Mouse (Mus musculus) ES-Bruce4 (cell line): ENCODE measurements around the gene Tmem127. TPM values are rescaled to one million over a fixed set of nuclear protein-coding genes. Genes with fewer than 3 reads are reported as not detected.
"Not testable (repeated sequence)": the region's sequence is repeated elsewhere in the genome, so short reads cannot be mapped to it uniquely, and the experiment has no call there.

ENCODE experiments used
- H3K27ac ChIP-seq: 2 replicates; pipeline ENCODE4 v1.5.1; 2012; ENCODE audit warnings: low read length, inconsistent platforms; ENCODE audit not compliant: insufficient read depth
- H3K27me3 ChIP-seq: 2 replicates; pipeline ENCODE4 v1.6.1; 2012; ENCODE audit warnings: mild to moderate bottlenecking, low read length, inconsistent platforms; ENCODE audit not compliant: control insufficient read depth, poor library complexity, insufficient read depth, severe bottlenecking
- H3K36me3 ChIP-seq: 2 replicates; pipeline ENCODE4 v1.6.1; 2012; ENCODE audit warnings: inconsistent platforms, mild to moderate bottlenecking, low read length, moderate library complexity; ENCODE audit not compliant: control insufficient read depth, poor library complexity, insufficient read depth, severe bottlenecking
- H3K4me1 ChIP-seq: one replicate; pipeline ENCODE4 v1.8.1; 2011; ENCODE audit warnings: low read length; ENCODE audit not compliant: control insufficient read depth, insufficient read depth
- H3K4me3 ChIP-seq: 2 replicates; pipeline ENCODE4 v1.5.1; 2011; ENCODE audit warnings: low read depth, mild to moderate bottlenecking, low read length
- H3K9ac ChIP-seq: 2 replicates; pipeline ENCODE4 v1.6.1; 2012; ENCODE audit warnings: low read depth, mild to moderate bottlenecking, inconsistent platforms; ENCODE audit not compliant: poor library complexity, severe bottlenecking
- H3K9me3 ChIP-seq: replicated peaks from 2 replicates; pipeline ENCODE4 v1.6.1; 2012; ENCODE audit warnings: mild to moderate bottlenecking, low read length, inconsistent platforms; ENCODE audit not compliant: control insufficient read depth, poor library complexity, insufficient read depth, severe bottlenecking
- CTCF ChIP-seq: IDR thresholded peaks from one replicate; pipeline ENCODE4 v1.8.1; 2011; ENCODE audit warnings: low read depth, low read length
- EP300 ChIP-seq: IDR thresholded peaks from 2 replicates; pipeline ENCODE4 v1.6.1; 2011; ENCODE audit warnings: low read depth, low read length; ENCODE audit not compliant: insufficient read depth
- POLR2A ChIP-seq: IDR thresholded peaks from one replicate; pipeline ENCODE4 v1.8.1; 2011; ENCODE audit warnings: low read length; ENCODE audit not compliant: insufficient read depth
- polyA plus RNA-seq: library from polyadenylated mRNA; stranded (reverse); fragments of >200 nt; gene quantifications from 2 replicates; pipeline ENCODE4 v1.2.4, GENCODE M21; 2011; ENCODE audit warnings: low read depth; ENCODE audit not compliant: missing spikeins, insufficient read depth, insufficient read length

Tmem127 gene
- polyA plus RNA-seq, 1 experiment = 21.7 TPM

DNA sequence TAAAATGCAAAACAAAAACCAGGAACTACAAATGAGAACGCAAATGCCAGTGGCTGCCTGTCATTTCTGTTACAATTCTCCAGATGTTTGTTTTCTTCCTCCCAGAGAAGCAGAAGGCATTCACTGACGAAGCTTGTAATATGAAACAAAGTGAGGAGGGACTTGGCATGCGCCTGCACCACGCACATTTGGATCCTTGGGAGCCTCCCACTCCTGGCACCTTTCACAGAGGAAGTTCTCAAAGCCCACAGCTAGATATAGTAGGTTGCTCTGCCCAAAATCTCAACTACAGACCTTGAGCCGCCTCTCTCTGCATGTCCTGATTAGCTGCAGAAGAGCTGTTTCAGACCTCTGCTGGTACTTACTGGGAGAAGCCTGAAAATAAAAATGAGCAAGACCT, 11.6 kb downstream of the Tmem127 start:
- Histone ChIP-seq H3K9me3 (no peaks in the 10 kb centered on the region), H3K27ac (no peak overlapping the region), H3K36me3 (0 out of 2 replicates have a peak, but pooled peaks cover 2% of the 10 kb centered on the region), H3K4me1 (no peaks in the 10 kb centered on the region), H3K4me3 (no peak overlapping the region), H3K27me3 (no peaks in the 10 kb centered on the region), H3K9ac (no peak overlapping the region)
- TF ChIP-seq POLR2A = no peak
- no peak for TF ChIP-seq CTCF
- no peak for TF ChIP-seq EP300

DNA sequence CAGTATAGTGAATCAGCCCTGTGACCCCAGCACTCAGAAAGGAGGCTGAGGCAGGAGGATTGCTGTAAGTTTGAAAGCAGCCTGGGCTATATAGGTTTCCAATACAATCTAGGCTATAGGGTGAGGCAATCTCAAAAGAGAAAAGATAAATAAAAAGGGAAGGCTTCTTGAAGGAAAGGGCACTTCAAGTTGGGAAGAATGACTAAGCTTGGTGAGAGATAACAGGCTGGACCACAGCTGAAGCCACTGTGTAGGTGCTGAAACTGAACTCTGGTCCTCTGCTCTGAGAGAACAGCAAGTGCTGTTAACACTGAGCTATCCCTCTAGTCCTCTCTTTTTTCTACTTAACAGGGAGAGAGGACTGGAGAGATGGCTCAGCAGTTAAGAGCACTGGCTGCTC, 14.8 kb downstream of the Tmem127 start:
- Histone ChIP-seq H3K9me3 (no peaks in the 10 kb centered on the region), H3K4me1 (no peaks in the 10 kb centered on the region), H3K9ac (no peak overlapping the region), H3K4me3 (no peak overlapping the region), H3K27ac (no peak overlapping the region), H3K36me3 (no peaks in the 10 kb centered on the region), H3K27me3 (no peaks in the 10 kb centered on the region)
- TF ChIP-seq POLR2A = no peak
- no peak for TF ChIP-seq EP300
- TF ChIP-seq CTCF = no peak

DNA sequence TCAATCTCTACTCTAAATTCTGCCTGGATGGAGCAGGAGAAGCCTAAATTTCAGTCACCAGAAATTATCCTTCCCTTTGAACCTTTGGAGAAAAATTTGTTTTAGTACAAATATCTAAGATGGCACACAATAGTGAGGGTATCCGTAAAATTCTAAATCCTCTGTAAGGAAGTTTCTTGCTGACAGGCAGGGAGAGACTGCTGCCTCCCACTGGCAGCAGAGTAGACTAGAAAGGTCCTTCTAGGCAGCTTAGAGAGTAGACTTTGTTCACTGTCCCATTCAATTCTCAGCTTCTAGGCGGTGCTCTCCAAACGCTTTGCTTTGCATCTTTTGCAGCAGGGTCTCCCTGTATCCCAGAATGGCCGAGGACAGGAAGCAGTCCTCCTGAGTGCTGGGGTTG, 20.1 kb downstream of the Tmem127 start:
- no peak overlapping the region for H3K4me3 ChIP-seq
- no peaks in the 10 kb centered on the region for H3K4me1 ChIP-seq
- H3K27me3 ChIP-seq = no peaks in the 10 kb centered on the region
- no peaks in the 10 kb centered on the region for H3K9me3 ChIP-seq
- H3K27ac ChIP-seq = no peak overlapping the region
- no peak overlapping the region for H3K9ac ChIP-seq
- no peaks in the 10 kb centered on the region for H3K36me3 ChIP-seq
- no peak for TF ChIP-seq POLR2A
- TF ChIP-seq CTCF = no peak
- no peak for TF ChIP-seq EP300

DNA sequence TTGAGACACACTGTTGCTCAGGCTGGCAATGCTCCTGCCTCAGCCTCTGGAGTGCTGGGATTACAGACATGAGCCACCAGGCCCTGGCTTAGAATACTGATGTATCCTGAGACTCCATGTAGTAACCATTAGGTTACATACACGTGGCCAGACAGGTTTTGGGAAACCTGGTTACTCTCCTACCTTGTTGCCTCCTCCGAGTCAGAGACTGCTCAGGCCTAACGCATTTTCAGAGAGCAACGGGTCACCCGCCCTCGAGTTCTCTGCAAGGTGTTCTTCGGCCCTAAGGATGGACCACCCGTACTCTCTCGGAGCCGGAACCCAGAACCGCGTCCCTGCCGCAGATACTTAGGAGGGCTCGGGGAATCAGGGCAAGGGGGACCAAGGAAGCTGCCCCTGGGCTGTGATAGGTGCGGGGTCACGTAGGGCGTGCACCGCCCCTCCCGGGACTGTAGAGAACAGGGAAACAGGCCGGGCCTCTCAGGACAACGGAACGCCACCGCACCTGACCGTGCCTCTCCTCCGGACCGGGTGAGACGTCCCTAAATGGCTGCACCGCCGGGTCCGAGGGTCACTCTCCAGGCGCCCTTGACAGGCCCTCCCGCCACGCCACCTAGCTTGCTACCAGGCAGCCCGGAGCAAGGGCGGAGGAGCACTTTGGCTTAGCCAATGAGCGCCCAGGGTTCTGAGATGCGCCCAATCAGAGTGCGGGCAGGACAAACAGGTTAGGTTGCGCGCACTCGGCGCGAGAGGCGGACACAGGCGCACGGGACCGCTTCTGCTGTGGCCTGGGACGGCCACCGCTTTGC, 22.0 kb downstream of the Tmem127 start, which contains the start of gene Stard7:
Gene Stard7, plus strand, starts transcription at position 728 of the 809 bp plus-strand sequence.
- TF ChIP-seq CTCF (no peak), EP300 (no peak), POLR2A (peak; percentile 74)
- Histone ChIP-seq H3K27me3 (no peaks in the 10 kb centered on the region), H3K4me1 (no peaks in the 10 kb centered on the region), H3K9me3 (no peaks in the 10 kb centered on the region), H3K4me3 (peak within 1 kb of the TSS; percentile 97), H3K9ac (peak within 1 kb of the TSS; percentile 93), H3K27ac (peak within 1 kb of the TSS; percentile 39; the same call in 1 of the 2 replicates), H3K36me3 (no peaks in the 10 kb centered on the region)

DNA sequence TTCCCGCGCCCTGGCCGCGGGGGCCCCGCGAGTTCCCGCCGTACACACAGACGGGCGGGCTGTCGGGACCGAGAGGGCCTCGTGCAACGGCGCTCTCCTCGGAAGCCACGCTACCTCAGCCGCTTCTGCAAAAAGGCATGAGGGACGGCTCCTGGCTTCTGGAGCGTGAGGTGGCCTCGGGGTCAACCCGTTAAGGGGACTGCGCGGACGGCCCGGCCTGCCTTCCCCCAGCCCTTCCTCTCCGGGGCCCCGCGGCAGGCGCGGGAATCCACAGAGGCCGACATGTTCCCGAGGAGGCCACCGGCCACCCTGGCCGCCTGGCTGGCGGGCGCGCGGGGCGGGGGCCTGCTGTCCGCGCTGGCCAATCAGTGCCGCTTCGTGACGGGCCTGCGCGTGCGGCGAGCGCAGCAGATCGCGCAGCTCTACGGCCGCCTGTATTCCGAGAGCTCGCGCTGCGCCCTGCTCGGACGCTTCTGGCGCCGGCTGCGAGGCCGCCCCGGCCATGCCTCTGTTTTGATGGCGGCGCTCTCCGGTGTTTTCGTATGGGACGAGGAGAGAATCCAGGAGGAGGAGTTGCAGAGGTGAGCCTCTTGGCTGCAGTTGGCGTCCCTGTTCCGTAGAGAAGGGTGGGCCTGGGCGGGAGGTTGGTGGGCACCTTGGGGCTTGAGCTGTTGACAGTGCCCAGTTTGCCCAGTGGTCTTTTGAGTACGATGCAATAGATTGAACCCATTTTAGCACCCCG, 22.8 kb downstream of the Tmem127 start:
- H3K27me3 ChIP-seq = no peaks in the 10 kb centered on the region
- H3K4me3 ChIP-seq = peak overlapping the region; percentile 89
- no peak for TF ChIP-seq CTCF
- no peak for TF ChIP-seq POLR2A
- TF ChIP-seq EP300 = no peak
- no peaks in the 10 kb centered on the region for H3K4me1 ChIP-seq
- H3K9me3 ChIP-seq = no peaks in the 10 kb centered on the region
- H3K36me3 ChIP-seq = no peaks in the 10 kb centered on the region
- H3K9ac ChIP-seq = peak overlapping the region; percentile 93
- H3K27ac ChIP-seq = peak overlapping the region; percentile 39; the same call in 1 of the 2 replicates

DNA sequence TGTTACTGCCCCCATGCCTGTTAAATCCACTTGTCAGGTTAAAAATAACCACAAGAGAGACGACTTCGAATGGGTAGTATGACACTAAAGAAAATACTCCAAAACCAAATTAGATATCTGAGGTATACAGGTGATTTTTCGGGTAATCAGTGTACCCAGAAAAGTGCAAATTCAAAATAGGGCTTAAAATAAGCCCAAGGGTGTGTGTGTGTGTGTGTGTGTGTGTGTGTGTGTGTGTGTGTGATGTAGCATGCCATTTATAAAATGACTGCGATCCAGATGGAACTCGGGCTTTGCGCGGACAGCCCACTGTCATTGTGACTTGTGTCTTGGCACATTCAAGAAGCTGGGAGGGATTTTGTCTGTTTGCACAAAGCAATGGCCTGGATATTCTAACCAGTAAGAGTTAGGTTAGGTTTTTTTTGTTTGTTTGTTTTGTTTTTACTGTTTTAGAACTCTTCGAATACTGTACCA, 23.4 kb downstream of the Tmem127 start:
- no peaks in the 10 kb centered on the region for H3K27me3 ChIP-seq
- no peaks in the 10 kb centered on the region for H3K36me3 ChIP-seq
- no peaks in the 10 kb centered on the region for H3K9me3 ChIP-seq
- H3K4me3 ChIP-seq = peak overlapping the region; percentile 89
- no peaks in the 10 kb centered on the region for H3K4me1 ChIP-seq
- no peak for TF ChIP-seq EP300
- no peak for TF ChIP-seq POLR2A
- TF ChIP-seq CTCF = no peak
- H3K27ac ChIP-seq = no peak overlapping the region
- peak overlapping the region; percentile 93 for H3K9ac ChIP-seq

DNA sequence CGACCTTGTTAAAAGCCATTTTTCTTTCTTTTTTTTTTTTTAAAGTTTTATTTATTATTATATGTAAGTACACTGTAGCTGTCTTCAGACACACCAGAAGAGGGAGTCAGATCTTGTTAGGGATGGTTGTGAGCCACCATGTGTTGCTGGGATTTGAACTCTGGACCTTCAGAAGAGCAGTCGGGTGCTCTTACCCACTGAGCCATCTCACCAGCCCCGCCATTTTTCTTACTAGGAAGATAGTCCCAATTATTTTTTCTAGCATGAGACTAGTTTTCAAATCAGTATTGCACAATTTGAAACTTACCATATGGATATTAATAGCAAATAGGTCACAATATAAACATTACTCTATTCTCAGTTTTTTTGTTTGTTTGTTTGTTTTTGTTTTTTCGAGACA, 24.3 kb downstream of the Tmem127 start:
- not testable (repeated sequence) for H3K4me1 ChIP-seq, H3K36me3 ChIP-seq, H3K9ac ChIP-seq, H3K4me3 ChIP-seq, H3K27me3 ChIP-seq, H3K9me3 ChIP-seq, H3K27ac ChIP-seq
